Mouse (Mus musculus) ES-Bruce4 (cell line): ENCODE results near the gene Gigyf2. TPM values are rescaled to one million over a fixed set of nuclear protein-coding genes. Genes with fewer than 3 reads are reported as not detected.

ENCODE experiments used
- H3K27ac ChIP-seq: 2 replicates; pipeline ENCODE4 v1.5.1; 2012; ENCODE audit warnings: low read length, inconsistent platforms; ENCODE audit not compliant: insufficient read depth
- H3K27me3 ChIP-seq: 2 replicates; pipeline ENCODE4 v1.6.1; 2012; ENCODE audit warnings: mild to moderate bottlenecking, low read length, inconsistent platforms; ENCODE audit not compliant: control insufficient read depth, poor library complexity, insufficient read depth, severe bottlenecking
- H3K36me3 ChIP-seq: 2 replicates; pipeline ENCODE4 v1.6.1; 2012; ENCODE audit warnings: inconsistent platforms, mild to moderate bottlenecking, low read length, moderate library complexity; ENCODE audit not compliant: control insufficient read depth, poor library complexity, insufficient read depth, severe bottlenecking
- H3K4me1 ChIP-seq: one replicate; pipeline ENCODE4 v1.8.1; 2011; ENCODE audit warnings: low read length; ENCODE audit not compliant: control insufficient read depth, insufficient read depth
- H3K4me3 ChIP-seq: 2 replicates; pipeline ENCODE4 v1.5.1; 2011; ENCODE audit warnings: low read depth, mild to moderate bottlenecking, low read length
- H3K9ac ChIP-seq: 2 replicates; pipeline ENCODE4 v1.6.1; 2012; ENCODE audit warnings: low read depth, mild to moderate bottlenecking, inconsistent platforms; ENCODE audit not compliant: poor library complexity, severe bottlenecking
- H3K9me3 ChIP-seq: replicated peaks from 2 replicates; pipeline ENCODE4 v1.6.1; 2012; ENCODE audit warnings: mild to moderate bottlenecking, low read length, inconsistent platforms; ENCODE audit not compliant: control insufficient read depth, poor library complexity, insufficient read depth, severe bottlenecking
- CTCF ChIP-seq: IDR thresholded peaks from one replicate; pipeline ENCODE4 v1.8.1; 2011; ENCODE audit warnings: low read depth, low read length
- EP300 ChIP-seq: IDR thresholded peaks from 2 replicates; pipeline ENCODE4 v1.6.1; 2011; ENCODE audit warnings: low read depth, low read length; ENCODE audit not compliant: insufficient read depth
- POLR2A ChIP-seq: IDR thresholded peaks from one replicate; pipeline ENCODE4 v1.8.1; 2011; ENCODE audit warnings: low read length; ENCODE audit not compliant: insufficient read depth
- polyA plus RNA-seq: library from polyadenylated mRNA; stranded (reverse); fragments of >200 nt; gene quantifications from 2 replicates; pipeline ENCODE4 v1.2.4, GENCODE M21; 2011; ENCODE audit warnings: low read depth; ENCODE audit not compliant: missing spikeins, insufficient read depth, insufficient read length

The Gigyf2 gene
- polyA plus RNA-seq = 185 and 207 TPM in 2 replicates

GRCm38 (mm10) chr1:87326742-87327163, at the start of gene Gigyf2:
Gene Gigyf2, plus strand, starts transcription at chr1:87326998.
- Histone ChIP-seq H3K27ac (peak within 1 kb of the TSS; percentile 33; the same call in 1 of the 2 replicates), H3K9me3 (no peaks in the 10 kb centered on the region), H3K4me1 (peaks cover 2% of the 10 kb centered on the region), H3K9ac (peak within 1 kb of the TSS; percentile 92), H3K36me3 (peaks cover 3% of the 10 kb centered on the region; the same call in 1 of the 2 replicates), H3K27me3 (no peaks in the 10 kb centered on the region; the same call in 1 of the 2 replicates), H3K4me3 (peak within 1 kb of the TSS; percentile 93)
- peak; percentile 45 for TF ChIP-seq POLR2A
- no peak for TF ChIP-seq EP300
- TF ChIP-seq CTCF = no peak

GRCm38 (mm10) chr1:87280281-87280680, 46.5 kb upstream of the Gigyf2 start:
- TF ChIP-seq CTCF = no peak
- TF ChIP-seq POLR2A = no peak
- no peak for TF ChIP-seq EP300
- Histone ChIP-seq H3K9ac (no peak overlapping the region), H3K27ac (no peak overlapping the region), H3K4me3 (no peak overlapping the region), H3K36me3 (no peaks in the 10 kb centered on the region), H3K27me3 (no peaks in the 10 kb centered on the region), H3K4me1 (no peaks in the 10 kb centered on the region), H3K9me3 (no peaks in the 10 kb centered on the region)

GRCm38 (mm10) chr1:87281599-87282412, 45.0 kb upstream of the Gigyf2 start:
- TF ChIP-seq POLR2A = no peak
- TF ChIP-seq EP300 = no peak
- no peak for TF ChIP-seq CTCF
- Histone ChIP-seq H3K4me3 (peak overlapping the region; percentile 66), H3K9ac (peak overlapping the region; percentile 59), H3K27ac (no peak overlapping the region), H3K36me3 (no peaks in the 10 kb centered on the region), H3K9me3 (no peaks in the 10 kb centered on the region), H3K27me3 (no peaks in the 10 kb centered on the region), H3K4me1 (no peaks in the 10 kb centered on the region)

GRCm38 (mm10) chr1:87282413-87282788, 44.4 kb upstream of the Gigyf2 start:
- no peaks in the 10 kb centered on the region for H3K36me3 ChIP-seq
- H3K4me3 ChIP-seq = no peak overlapping the region
- H3K9ac ChIP-seq = peak overlapping the region; percentile 59; the same call in 1 of the 2 replicates
- no peaks in the 10 kb centered on the region for H3K9me3 ChIP-seq
- peak; percentile 34 for TF ChIP-seq CTCF
- no peak for TF ChIP-seq EP300
- no peaks in the 10 kb centered on the region for H3K27me3 ChIP-seq
- no peak overlapping the region for H3K27ac ChIP-seq
- no peaks in the 10 kb centered on the region for H3K4me1 ChIP-seq

- no peak overlapping the region for H3K27ac ChIP-seq
- TF ChIP-seq POLR2A = no peak
- no peak for TF ChIP-seq CTCF
- TF ChIP-seq EP300 = no peak
- no peak overlapping the region for H3K9ac ChIP-seq
- H3K9me3 ChIP-seq = no peaks in the 10 kb centered on the region
- no peaks in the 10 kb centered on the region for H3K27me3 ChIP-seq
- H3K4me3 ChIP-seq = no peak overlapping the region
- H3K4me1 ChIP-seq = no peaks in the 10 kb centered on the region
- H3K36me3 ChIP-seq = no peaks in the 10 kb centered on the region
Observed at GRCm38 (mm10) chr1:87283410-87283960, 43.3 kb upstream of the Gigyf2 start.

GRCm38 (mm10) chr1:87287105-87287504, 39.7 kb upstream of the Gigyf2 start:
- no peak for TF ChIP-seq CTCF
- TF ChIP-seq EP300 = no peak
- no peaks in the 10 kb centered on the region for H3K36me3 ChIP-seq
- no peaks in the 10 kb centered on the region for H3K27me3 ChIP-seq
- H3K27ac ChIP-seq = no peak overlapping the region
- no peak overlapping the region for H3K9ac ChIP-seq
- H3K4me3 ChIP-seq = no peak overlapping the region
- H3K9me3 ChIP-seq = no peaks in the 10 kb centered on the region
- peaks cover 1% of the 10 kb centered on the region for H3K4me1 ChIP-seq
